Mouse (Mus musculus): ENCODE data around the gene Nxph4.
A peak's percentile ranks its signal among the peaks of the same experiment; 100 is the strongest.

The Nxph4 gene

DNA sequence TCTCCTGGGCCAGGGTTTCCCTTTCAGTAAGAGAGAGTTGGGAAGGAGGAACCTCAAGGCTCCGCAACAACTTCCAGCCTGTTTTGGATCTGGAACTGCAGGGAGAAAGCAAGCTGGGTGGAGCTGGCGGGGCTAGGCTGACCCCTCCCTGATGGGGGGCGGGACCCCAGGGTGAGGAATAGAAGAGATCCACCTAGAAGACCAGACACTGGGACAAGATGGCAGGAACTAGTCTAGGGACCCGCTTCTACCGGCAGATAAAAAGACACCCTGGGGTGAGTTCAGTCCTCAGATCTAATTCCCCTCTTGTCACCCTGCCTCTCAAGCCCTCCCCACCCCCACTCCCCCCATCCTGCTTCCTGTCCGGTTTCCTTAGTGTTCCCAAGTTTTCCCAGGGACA lies 19.6 kb downstream of the Nxph4 start, which contains the start of gene Ndufa4l2:
TSS of gene Ndufa4l2 (plus strand) at position 204 of the 400 bp plus-strand sequence.
- DNase-seq = no peak

DNA sequence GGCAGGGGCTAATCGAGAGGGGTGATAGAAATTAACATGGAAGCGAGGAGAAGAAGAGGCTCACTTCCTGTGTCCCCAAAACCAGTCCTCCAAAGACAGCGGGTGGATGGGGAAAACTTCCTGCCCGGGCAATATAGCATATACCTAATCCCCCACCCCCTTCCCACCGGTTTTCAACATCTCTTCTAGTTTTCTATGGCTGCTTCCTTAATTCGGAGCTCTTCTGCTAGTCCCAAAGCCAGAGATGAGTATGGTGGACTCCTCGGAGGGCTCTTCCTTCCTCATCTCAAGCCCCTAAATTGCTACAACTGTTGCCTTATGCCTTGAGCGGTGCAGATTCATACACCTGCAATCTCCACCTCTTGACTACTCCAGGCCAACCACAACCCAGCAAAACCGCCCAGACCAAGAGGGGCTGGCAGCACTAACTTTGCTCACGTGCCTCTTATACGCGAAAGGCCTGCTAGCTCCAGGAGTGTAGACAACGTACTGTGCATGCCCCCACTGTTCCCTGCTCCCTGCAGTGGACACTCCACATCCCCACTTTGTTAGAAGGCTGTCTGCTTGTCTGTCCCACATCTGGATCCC lies 20.2 kb downstream of the Nxph4 start:
- DNase-seq = no peak

DNA sequence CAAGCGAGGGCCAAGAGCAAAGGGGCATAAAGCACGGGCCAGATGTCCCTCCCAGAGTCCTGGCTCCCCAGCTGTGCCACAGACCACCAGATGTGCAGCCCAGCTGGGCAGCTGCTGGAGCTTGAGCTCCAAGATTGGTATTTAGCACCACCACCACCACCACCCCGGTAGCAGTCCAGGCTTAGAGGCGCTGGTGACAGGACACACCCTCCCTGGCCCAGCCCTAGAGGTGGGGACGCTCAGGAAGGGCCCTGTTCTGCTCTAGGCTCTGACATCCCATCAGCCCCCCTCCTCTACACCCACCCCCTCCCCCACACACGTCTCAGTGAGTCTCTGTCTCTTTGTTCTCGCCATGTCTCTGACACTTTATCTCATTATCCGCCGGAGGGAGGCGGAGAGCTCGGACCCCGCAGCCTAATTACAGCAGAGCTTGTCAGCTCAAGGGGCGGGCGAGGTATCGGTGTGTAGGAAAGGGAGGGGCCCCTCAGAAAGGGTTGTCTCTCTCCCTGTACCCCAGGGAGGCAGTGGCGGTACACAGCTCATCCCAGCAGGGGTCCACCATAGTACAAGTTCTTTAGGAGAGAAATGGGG lies 20.8 kb downstream of the Nxph4 start:
- DNase-seq = peak in 1 of 2 experiments; percentile 41

DNA sequence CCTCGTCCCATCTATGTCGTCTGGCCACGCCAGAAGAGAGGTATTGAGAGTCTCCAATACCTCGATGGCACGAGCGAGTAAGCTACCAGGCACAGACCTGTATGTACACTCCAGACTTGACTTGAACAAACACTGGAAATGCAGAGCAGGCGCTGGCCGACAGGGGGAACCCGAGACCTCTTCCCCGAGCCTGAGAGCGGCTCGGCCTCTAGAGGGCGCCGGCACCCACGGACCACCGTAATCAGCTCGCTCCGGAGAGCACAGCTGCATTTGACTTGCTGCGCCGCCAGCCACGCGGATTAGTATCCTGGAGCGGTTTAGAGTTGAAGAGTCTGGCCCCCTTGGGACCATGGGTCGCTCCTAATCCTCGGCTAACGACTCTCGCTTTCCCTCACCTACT lies 21.5 kb downstream of the Nxph4 start:
- DNase-seq = peak; percentile 96 to 98

DNA sequence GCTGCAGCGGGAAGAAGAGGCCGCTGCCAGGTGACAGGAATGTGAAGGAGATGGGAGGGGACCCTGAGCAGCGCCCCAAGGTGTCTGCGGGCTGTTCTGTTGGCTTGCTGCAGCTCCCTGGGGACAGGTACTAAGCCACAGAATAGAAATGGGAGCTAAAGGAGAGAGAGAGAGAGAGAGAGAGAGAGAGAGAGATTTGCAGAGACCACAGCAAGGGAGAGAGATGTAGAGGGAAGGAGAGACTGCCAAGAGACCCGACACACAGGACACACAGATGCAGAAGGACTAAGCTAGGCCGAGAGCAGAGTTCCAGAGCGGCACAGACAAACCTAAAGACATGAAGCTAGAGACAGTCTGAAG lies 22.1 kb downstream of the Nxph4 start:
- no peak for DNase-seq

DNA sequence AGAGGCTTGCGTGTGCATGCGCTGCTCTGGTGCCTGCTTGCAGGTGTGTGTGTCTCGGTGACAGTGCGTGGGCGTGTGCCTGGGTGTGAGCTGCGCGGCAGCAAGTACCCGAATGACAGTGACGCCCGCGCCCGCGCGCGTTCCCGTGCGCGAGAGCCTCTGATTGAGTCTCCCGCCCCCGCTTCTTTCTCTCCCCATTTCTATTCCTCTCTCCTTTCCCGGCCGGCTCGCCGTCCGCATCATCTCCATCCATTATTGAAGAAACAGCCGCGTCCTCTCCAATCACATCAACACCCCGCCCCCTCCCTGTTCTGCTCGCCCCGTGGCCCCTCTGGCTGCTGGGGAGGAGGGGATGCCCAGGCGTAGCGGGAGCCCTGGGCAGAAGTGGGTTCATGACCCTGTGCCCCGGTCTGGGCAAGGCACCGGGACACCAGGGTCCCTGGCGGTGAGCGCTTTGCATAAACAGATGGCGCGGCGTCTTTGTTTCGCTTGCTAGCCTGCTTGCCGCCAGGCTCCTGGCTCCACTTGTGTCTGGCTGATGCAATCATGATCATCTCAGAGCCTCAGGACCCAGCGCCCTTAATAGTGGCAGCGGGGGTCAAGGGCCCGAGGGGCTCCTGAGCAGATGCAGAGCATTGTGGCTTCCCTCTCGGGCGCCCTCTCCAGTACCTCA lies 22.6 kb downstream of the Nxph4 start:
- peak; percentile 89 to 94 for DNase-seq

DNA sequence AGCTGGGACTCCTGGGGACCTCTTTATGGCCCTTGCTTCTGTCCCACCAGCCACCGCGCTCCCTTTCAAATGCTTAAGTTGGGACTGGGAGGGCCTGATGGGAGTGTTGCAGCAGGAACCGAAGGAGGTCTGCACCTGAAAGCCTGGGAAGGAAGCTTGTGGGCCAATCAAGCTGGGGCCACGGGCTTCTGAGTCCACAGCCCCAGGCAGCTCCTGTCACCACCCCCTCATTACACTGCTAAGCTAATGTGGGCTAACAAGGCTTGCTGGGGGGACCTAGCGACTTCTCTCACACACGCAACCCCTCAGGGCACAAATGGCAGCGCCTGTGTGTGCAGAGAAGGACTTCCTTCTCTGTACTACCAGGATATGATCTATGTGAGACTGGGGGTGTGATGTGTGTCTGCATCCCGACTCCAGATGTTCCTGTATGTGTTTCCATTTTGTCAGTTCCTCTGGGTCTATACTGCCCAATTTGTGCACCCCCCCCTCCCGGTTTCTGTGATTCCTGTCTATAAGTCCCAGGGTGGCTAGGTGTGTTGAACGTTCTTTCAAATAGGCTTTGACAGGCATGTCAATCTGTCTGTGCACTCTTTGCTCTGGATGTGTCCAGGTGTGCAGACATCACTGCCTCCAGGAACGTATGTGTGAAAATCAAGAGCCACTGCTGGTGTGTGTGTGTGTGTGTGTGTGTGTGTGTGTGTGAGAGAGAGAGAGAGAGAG lies 23.3 kb downstream of the Nxph4 start:
- peak; percentile 46 to 55 for DNase-seq

DNA sequence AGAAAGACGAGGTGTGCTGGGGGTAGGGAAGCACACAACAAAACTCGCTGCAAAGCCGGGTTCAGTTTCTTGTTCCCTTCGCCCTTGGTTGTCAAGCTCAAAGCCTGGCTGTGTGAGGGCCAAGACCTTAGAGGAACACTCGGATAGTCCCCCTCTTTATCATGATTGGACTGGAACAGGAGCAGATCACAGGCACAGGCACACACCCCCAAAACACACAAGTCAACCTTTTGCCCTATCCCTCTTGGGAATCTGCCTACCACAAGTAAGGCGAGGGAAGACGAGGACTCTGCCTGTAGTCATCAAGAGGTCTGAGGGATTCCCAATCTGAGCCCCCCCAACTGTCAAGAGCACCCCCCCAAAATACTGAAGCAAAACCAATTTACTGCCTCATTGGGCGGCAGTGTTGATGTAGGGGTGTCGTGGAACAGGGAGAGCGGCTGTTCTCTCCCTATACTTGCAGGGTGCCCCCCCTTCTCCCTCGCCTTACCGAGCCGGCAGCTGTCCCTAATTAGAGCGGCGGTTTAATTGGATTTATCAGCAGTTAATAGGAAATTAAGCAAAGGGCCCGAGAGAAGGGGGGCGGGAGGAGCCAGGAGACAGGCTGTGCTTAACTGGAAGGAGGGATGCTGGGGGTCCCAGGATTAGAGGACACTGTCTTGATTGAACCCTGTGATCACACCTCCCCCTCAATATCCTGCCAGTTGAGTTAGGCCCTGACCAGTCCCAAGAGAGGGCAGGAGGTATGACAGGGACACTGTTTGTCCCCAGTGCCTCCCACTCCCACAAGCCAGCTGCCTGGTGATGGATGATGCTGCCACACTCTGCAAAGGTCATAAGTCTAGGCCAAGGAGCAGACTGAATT lies 24.3 kb downstream of the Nxph4 start:
- peak; percentile 49 to 63 for DNase-seq

DNA sequence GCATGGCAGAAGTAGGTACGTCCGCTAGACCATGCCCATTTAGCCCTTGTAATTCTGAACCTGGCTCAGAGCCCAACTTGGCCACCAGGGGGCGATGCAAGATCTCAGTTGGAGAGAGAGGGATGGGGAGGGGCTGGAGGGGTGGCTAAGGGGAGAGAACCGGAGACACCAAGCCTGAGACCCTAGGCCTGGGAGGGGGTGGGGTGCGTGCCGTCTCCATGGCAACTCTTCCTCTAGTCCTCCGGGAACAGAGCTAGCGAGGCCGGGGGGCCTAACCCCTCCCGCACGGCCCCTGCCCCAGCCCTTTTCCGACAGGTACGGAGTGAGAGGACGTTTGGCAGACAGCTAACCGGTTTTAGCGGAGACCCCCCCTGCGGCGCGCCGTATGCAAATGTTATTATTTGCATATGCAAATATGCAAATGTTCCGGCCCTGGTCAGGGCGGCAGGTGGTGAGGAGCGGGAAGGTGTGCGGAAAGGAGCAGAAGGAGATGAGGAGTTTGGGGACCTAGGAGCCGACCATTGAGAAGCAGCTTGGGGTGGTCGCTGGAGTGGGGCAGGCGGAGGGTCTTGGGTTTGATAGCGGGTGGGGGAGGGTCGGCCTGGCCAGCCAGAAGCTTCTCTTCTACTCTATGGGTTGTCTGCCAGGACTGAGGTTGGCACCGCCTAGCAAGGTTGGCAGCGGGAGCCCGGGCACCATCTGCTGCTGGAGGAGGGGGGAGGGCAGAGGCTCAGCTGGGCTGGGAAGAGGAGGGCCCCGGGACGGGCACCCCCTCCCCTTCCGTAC lies 25.1 kb downstream of the Nxph4 start:
- peak; percentile 96 to 98 for DNase-seq

DNA sequence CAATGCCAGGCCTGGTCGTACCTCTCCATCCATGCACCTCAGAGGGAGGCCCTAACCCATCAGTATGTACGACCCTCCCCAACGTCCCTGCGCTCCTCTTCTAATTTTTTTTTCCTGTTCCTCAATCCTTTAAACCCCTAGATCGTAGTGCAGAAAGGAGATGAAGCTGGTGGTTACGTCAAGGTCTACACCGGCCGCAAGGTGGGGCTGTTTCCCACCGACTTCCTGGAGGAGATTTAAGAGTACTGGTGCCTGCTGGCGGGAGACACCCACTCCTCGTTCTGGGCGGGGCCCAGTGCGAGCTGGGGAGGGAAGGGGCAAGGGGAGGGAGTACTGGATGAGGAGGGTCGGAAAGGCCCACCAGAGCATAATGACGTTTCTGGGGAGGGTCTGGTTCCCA lies 26.1 kb downstream of the Nxph4 start:
- peak; percentile 89 to 92 for DNase-seq

DNA sequence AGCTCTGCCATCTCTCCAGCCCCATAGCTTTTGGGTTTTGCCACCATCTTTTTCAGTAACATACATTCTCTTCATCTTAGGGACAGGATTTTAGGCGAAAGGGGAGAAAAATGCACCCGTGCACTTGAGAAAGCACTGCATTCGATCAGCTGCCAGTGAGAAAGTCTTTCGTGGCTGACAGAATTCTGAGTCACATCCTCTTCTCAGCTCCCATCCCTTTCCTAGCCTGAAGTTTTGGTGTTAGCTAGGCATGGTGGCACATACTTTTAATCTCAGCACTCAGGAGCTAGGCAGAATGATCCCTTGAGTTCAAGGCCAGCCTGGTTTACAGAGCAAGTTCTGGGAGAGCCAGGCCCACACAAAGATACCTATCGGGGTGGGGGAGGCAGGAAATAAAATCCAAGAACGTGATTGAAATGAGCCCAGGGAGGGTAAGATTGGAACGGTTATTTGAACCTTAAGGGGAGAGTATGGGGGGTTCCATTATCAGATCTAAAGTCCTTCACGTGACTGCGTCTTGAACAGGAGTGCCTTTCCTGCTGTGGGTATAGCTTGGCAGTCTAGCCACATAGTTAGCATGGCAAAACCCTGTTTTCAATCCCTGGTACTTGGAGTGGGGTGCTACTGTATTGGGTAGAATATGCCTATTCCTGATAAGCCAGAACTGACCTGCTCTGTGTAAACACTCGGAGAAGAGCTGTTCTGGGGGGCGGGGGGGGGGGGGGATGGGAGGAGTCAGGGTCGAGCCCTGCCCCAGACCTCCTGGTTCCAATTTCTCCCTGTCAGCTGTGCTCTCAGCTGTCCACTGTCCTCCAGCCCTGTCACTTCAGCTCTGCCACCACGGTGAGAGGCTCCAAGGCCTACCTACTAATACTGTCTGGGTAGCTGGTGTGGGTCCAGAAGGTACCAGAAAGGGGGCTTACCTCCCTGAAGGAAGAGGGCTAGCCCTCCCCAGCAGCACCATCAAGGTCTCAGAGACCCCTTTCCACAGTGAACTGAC lies 33.2 kb downstream of the Nxph4 start, which contains the start of gene Stac3:
TSS of gene Stac3 (plus strand) at position 793 of the 1,000 bp plus-strand sequence.
- DNase-seq = no peak

DNA sequence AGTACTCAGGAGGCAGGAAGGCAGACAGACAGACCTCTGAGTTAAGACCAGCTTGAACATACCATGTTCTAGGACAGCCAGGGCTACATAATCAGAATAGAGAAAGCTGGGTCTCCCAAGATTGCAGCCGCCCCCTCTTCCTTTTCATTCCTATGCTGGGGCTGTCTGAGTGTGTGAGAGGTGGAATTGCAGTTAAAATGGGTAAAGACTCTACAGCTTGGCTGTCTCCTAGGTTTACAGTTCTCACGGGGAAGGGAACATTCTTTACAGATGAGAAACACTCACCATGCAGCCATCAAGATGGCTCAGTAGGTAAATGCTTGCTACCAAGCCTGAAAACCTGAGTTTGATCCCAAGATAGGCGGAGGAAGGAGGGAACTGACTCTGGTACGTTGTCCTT lies 34.3 kb downstream of the Nxph4 start:
- no peak for DNase-seq

DNA sequence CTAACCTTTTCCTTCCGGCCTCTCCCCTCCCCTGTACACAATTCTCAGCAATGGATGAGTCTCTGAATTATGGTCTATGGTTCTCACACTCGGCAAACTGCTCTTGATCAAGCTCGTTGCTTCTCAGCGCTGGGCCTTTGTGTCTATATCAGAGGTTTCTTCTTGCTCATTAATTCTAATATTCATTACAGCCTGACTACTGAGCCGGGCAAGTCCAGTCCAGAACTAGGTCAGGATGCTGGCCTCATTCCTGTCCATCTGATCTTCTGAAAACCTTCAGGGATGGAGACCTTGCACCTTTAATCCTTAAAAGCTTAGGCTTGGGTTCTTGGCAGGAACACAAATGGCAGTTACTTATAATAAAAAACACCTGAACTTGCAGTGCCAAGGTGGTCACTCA lies 34.8 kb downstream of the Nxph4 start:
- DNase-seq = no peak

DNA sequence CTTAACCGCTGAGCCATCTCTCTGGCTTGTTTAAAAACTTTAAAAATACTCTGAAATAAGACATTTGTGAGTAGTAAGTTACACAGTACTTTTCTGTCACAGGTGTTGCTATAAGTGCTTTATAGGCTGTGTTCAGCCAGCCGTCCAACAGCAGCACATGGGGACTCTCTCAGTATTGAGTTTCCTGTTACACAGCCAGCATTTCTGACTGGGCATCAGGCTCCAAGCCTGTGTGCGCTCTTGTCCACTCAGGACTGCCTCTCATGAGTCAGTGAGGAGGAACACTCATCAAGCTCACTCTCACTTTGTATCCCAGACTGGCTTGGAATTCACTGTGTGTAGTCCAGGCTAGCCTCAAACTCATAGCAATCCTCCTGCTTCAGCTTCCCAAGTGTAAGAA lies 38.2 kb downstream of the Nxph4 start:
- no peak for DNase-seq

DNA sequence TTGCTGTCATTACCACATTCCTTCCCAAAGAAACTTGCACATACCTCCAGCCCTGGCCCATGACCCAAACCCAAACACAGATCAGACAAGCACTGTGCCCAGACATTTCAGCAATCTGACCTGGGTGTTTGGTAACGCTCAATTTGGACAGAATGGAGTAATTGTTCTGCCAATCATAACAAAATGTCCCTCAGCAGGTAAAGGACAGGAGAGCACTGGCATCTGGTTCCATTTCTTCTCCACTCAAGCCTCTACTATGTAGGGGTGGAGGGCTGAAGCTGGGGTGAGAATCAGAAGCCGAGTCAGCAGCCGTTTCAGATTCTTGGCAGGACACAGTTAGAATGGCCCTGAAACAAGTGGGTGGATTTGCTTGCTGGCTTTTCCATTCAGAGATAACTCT lies 42.2 kb downstream of the Nxph4 start:
- DNase-seq = no peak

DNA sequence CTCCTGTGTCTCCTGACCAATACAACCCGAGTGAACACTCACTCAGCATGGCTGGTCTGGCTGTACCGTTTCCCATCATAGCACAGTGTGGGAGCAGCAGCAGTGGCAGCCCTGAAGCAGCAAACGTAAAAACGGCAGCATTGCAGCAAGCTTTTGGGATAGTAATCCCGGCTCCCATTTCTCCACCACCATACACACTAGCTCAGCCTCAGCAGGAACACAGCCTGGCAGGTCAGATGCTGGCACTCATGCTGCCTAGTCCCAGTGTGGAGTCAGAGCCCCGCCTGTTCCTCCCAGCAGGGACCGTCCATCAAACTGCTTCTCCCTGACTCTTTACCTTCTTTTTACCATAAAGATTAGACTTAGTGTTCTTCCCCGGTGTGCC lies 43.2 kb downstream of the Nxph4 start:
- peak; percentile 52 to 56 for DNase-seq

DNA sequence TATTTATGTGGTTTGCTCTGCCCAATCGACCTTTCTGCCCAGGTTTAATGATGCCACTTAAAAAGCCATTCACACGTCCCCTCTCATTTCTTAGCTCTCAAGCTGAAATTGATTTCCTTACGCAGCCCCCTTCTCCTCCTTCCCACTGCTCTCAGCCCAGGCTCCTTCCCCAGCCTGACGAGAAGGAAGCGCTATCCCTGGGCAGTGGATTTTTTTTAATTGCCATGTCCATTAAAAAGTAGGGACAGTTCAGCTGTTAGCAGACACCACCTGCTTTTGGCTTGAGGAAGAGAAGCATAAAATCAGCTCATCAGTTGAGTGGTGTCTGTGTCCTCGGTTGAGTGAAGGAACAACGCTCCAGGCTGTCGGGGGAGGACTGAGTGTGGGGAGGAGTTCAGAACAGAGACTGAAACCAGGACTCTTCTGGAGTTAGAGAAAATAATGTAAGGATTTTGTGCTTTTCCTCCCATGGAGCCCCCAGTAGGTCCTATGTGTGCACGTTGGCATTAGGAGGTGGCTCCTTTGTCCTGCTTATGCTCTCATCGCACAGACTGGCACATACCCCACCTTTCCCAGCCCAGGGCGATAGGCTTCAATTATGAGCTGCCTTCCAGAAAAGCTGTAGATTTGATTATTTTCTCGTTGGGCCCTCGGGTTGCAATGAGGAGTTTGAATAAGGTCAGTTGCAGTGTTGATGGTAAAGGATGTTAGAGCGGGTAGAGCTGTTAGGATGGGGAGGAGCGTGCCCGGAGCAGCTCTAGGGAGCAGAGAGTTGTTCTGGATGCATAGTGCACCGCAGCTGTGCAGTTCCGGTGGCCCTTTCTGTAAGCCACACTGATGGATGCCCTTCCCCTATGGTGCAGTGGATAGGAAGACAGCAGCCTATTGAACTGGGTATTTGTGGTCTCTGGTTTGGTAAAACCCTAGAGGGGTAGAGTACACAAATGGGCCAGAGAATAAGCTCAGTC lies 43.9 kb downstream of the Nxph4 start:
- DNase-seq = peak in 1 of 2 experiments; percentile 30

DNA sequence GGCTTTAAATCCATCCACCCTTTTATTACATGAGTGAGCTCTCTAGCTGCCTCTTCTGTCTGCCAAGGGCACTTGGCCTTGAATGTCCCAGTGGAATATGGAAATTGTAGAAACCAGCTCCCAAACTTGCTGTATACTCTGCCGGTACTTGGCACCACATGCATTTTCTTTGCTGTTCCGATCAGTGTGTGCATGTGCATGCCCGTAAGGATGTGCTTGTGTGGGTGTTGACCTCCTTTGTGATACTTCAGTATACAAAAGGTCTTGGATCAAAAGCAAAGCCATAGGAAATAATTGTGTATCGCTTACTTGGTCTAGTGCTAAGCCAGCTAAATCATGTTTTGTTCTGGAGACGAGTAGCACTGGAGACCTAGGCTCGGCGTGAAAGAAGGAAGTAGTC lies 45.5 kb downstream of the Nxph4 start:
- DNase-seq = no peak

DNA sequence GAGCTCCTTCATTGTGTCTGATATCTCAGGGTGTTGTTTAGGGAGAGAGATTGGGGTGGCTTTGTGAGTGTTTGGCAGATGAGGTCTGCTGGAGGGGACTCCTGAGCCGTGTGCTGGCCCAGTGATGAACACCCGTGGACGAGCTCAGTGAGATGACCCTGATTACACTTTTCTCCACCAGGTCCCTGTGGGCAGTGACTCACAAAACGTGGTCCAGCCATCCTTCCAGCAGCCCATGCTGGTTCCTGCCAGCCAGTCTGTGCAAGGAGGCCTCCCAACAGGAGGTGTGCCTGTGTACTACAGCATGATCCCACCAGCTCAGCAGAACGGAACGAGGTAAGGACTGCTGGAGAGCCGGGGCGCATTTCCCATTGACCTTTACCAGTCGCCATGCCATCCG lies 49.1 kb downstream of the Nxph4 start:
- peak in 1 of 2 experiments; percentile 12 for DNase-seq

Data from cerebellum, postnatal 25 days (tissue).